Mouse (Mus musculus): Measurements from ENCODE around the gene Olfr1043. TPM values are rescaled to one million over a fixed set of nuclear protein-coding genes. Genes with fewer than 3 reads are reported as not detected.
"Not testable (repeated sequence)": the region's sequence is repeated elsewhere in the genome, so short reads cannot be mapped to it uniquely, and the experiment has no call there.

Gene Olfr1043
- not detected in 2 replicates for polyA plus RNA-seq (2015; fragmentation: Nextera tagmentation; extraction: Ambion mirVana)

DNA sequence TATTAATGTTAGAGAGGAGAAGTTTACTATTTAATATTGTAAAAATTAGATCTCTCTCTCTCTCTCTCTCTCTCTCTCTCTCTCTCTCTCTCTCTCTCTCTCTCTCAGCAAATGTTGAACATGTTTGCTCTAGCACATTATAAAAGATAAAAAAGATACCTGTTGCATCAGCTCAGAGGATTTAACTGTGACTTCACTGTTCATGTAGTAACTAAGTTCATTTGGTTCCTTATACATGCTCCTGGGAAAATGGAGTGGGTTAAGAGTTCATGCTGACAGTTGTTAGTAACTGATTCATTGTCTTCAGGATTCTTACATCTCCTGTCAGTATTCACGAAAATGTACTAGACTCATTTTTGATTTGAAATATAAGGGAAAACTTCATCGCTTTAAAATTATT, at the start of gene Olfr1043:
Gene Olfr1043, minus strand, starts transcription at position 101 of the 400 bp plus-strand sequence.
- Histone ChIP-seq H3K4me1 (replicated peaks; ENCODE audit: control insufficient read depth, insufficient read depth, low read length) (no peaks in the 10 kb centered on the region), H3K36me3 (ENCODE audit: control insufficient read depth, insufficient read depth) (no peaks in the 10 kb centered on the region), H3K4me3 (replicated peaks; ENCODE audit: low read length) (no peak within 1 kb of the TSS), H3K27ac (ENCODE audit: low read length) (no peak within 1 kb of the TSS), H3K9ac (replicated peaks; ENCODE audit: low read depth, low read length) (no peak within 1 kb of the TSS), H3K9me3 (ENCODE audit: control insufficient read depth, low read length) (no peaks in the 10 kb centered on the region), H3K27me3 (replicated peaks; ENCODE audit: control insufficient read depth, insufficient read depth, low read length) (no peaks in the 10 kb centered on the region), H3K4me2 (ENCODE audit: low read length) (no peak within 1 kb of the TSS)
- 90% methylated on average over 2 of the region's 2 CpGs for WGBS
- ATAC-seq = no peak

DNA sequence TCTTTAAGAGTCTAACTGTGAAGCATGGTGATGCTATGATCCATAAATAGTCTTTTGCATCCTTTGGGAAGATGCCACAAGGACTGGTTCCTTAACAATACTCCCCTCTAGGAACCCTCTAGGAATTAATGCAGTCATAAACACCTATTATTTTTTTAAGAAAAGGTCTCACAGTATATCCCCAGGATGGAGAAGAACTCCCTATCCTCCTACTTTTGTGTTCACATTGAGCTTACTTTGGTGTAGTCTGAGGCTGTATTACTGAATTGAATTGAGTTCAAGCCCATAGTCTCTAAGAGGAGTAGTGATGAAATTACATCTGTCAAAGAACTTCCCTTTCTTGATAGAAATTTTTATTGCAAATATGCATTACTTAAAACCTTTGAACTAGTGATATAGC, 35.6 kb upstream of the Olfr1043 start, which contains the start of gene Olfr1045:
Gene Olfr1045, minus strand, starts transcription at position 101 of the 400 bp plus-strand sequence.
- Histone ChIP-seq H3K27me3 (replicated peaks; ENCODE audit: control insufficient read depth, insufficient read depth, low read length) (no peaks in the 10 kb centered on the region), H3K4me1 (replicated peaks; ENCODE audit: control insufficient read depth, insufficient read depth, low read length) (no peaks in the 10 kb centered on the region), H3K4me3 (replicated peaks; ENCODE audit: low read length) (no peak within 1 kb of the TSS), H3K27ac (ENCODE audit: low read length) (no peak within 1 kb of the TSS), H3K4me2 (ENCODE audit: low read length) (no peak within 1 kb of the TSS), H3K9ac (replicated peaks; ENCODE audit: low read depth, low read length) (no peak within 1 kb of the TSS), H3K36me3 (ENCODE audit: control insufficient read depth, insufficient read depth) (no peaks in the 10 kb centered on the region), H3K9me3 (ENCODE audit: control insufficient read depth, low read length) (no peaks in the 10 kb centered on the region)
- ATAC-seq = no peak

DNA sequence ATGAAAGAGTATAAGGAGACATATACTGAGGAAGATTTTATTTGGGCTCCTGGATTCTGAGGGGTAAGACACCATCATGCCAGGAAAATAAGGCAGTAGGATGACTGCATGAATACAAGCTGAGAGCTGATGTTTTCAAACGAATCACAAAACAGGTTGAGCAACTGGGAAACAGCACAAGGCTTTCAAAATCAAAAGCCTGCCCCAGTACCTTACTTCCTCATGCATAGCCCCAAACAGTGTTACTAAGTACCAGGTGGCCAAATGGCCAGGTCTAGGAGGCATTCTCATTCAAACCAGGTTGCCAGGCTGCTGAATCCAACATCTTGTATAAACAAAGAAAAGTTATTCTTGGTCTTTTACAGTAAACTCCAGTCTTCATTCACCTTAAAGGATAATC, 28.5 kb upstream of the Olfr1043 start:
- no peaks in the 10 kb centered on the region for H3K9me3 ChIP-seq (ENCODE audit: control insufficient read depth, low read length)
- 77% methylated on average over 1 of the region's 1 CpGs for WGBS
- no peak overlapping the region for H3K9ac ChIP-seq (replicated peaks; ENCODE audit: low read depth, low read length)
- no peaks in the 10 kb centered on the region for H3K36me3 ChIP-seq (ENCODE audit: control insufficient read depth, insufficient read depth)
- no peaks in the 10 kb centered on the region for H3K4me1 ChIP-seq (replicated peaks; ENCODE audit: control insufficient read depth, insufficient read depth, low read length)
- H3K27me3 ChIP-seq (replicated peaks; ENCODE audit: control insufficient read depth, insufficient read depth, low read length) = no peaks in the 10 kb centered on the region
- no peak overlapping the region for H3K27ac ChIP-seq (ENCODE audit: low read length)
- no peak overlapping the region for H3K4me3 ChIP-seq (replicated peaks; ENCODE audit: low read length)
- H3K4me2 ChIP-seq (ENCODE audit: low read length) = no peak overlapping the region
- ATAC-seq = no peak

DNA sequence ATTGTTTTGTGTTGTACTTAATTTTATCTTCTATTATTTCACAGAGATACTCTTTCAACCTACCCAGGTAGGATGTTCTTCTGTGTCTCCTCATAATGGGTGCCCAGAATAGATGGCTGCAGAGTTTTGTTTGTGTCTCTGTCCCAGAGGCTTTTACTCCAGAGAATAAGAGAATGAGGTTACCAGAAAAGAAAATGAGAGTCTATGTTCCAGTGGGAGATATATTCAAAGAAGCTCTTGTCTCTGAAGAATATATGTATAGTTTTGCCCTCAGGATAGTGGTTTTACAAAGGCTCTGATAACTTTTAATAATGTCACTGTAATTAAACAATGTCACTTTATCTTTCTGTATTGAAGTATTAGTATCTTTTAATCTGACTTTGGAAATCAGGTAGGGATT, 18.3 kb upstream of the Olfr1043 start, which contains the start of gene Olfr52:
Gene Olfr52, minus strand, starts transcription at position 101 of the 400 bp plus-strand sequence.
- no peaks in the 10 kb centered on the region for H3K36me3 ChIP-seq (ENCODE audit: control insufficient read depth, insufficient read depth)
- H3K4me1 ChIP-seq (replicated peaks; ENCODE audit: control insufficient read depth, insufficient read depth, low read length) = no peaks in the 10 kb centered on the region
- ATAC-seq = no peak
- H3K27me3 ChIP-seq (replicated peaks; ENCODE audit: control insufficient read depth, insufficient read depth, low read length) = no peaks in the 10 kb centered on the region
- H3K9me3 ChIP-seq (ENCODE audit: control insufficient read depth, low read length) = no peaks in the 10 kb centered on the region
- H3K4me3 ChIP-seq (replicated peaks; ENCODE audit: low read length) = no peak within 1 kb of the TSS
- H3K27ac ChIP-seq (ENCODE audit: low read length) = no peak within 1 kb of the TSS
- no peak within 1 kb of the TSS for H3K4me2 ChIP-seq (ENCODE audit: low read length)
- H3K9ac ChIP-seq (replicated peaks; ENCODE audit: low read depth, low read length) = no peak within 1 kb of the TSS

DNA sequence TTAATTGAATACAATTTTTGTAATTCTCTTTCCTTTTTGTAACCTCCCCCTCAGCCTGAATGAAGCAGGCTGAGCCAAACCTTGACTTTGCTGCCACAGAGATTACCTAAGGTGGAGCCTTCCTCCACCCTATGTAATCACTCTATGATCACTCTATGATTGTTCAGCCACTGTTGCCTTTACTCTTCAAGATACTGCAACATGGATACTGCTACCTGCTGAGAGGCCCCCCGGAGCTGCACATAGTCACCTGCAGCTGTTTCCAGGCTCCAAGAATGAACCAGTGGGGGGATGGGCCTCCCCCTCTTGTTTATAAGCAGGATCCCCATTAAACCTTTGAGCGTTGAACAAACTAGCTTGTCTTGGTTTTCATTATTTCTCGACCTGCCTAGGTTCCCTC, 12.6 kb upstream of the Olfr1043 start:
- Histone ChIP-seq H3K4me1 (replicated peaks; ENCODE audit: control insufficient read depth, insufficient read depth, low read length) (no peaks in the 10 kb centered on the region), H3K9ac (replicated peaks; ENCODE audit: low read depth, low read length) (no peak overlapping the region), H3K36me3 (ENCODE audit: control insufficient read depth, insufficient read depth) (no peaks in the 10 kb centered on the region), H3K4me3 (replicated peaks; ENCODE audit: low read length) (no peak overlapping the region), H3K9me3 (ENCODE audit: control insufficient read depth, low read length) (no peaks in the 10 kb centered on the region), H3K27me3 (replicated peaks; ENCODE audit: control insufficient read depth, insufficient read depth, low read length) (no peaks in the 10 kb centered on the region), H3K4me2 (ENCODE audit: low read length) (no peak overlapping the region), H3K27ac (ENCODE audit: low read length) (no peak overlapping the region)
- WGBS = 81% methylated on average over 3 of the region's 3 CpGs
- no peak for ATAC-seq

DNA sequence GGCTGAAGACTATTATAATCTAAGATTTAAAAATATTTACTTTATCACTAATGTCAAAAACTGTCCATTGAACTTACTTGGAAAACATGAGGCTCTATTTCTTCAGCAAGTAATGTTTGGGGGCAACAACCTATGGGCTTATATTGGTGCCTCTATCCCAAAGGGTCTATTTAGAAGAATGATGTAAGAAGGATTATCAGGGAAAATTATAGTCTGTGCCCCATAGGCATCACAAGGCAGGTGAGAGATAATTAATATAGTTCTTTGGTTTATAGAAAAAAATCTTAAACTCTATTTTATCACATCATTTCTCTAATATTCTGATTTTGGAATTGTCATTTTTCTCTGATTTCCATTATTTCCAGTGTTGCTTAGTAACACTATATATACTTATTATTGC, 10.4 kb upstream of the Olfr1043 start, which contains the start of gene Olfr1044:
Gene Olfr1044, minus strand, starts transcription at position 101 of the 400 bp plus-strand sequence.
- H3K9ac ChIP-seq (replicated peaks; ENCODE audit: low read depth, low read length) = no peak within 1 kb of the TSS
- H3K4me3 ChIP-seq (replicated peaks; ENCODE audit: low read length) = no peak within 1 kb of the TSS
- H3K9me3 ChIP-seq (ENCODE audit: control insufficient read depth, low read length) = no peaks in the 10 kb centered on the region
- no peaks in the 10 kb centered on the region for H3K36me3 ChIP-seq (ENCODE audit: control insufficient read depth, insufficient read depth)
- H3K27me3 ChIP-seq (replicated peaks; ENCODE audit: control insufficient read depth, insufficient read depth, low read length) = no peaks in the 10 kb centered on the region
- H3K4me1 ChIP-seq (replicated peaks; ENCODE audit: control insufficient read depth, insufficient read depth, low read length) = no peaks in the 10 kb centered on the region
- no peak within 1 kb of the TSS for H3K4me2 ChIP-seq (ENCODE audit: low read length)
- no peak within 1 kb of the TSS for H3K27ac ChIP-seq (ENCODE audit: low read length)
- no peak for ATAC-seq

DNA sequence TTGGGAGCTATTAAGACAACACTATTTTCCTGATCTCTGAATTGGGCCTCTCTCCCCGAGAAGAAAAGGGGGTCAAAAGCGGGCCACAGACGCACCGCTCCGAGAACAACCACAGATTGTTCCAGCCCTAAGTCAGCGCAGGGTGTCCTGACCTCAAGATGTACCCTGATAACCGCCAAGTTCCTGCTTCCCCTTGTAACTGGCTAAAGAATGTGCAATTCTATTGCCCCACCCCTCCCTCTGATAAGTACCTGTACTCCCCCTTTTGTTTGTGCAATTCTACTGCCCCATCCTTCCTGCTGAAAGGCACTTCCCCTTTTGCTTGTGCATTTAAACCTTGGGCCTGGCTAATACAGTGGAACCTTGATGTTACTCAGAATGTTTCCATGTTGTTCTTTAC, 8.1 kb upstream of the Olfr1043 start:
- H3K36me3 ChIP-seq (ENCODE audit: control insufficient read depth, insufficient read depth); H3K4me1 ChIP-seq (replicated peaks; ENCODE audit: control insufficient read depth, insufficient read depth, low read length); H3K9ac ChIP-seq (replicated peaks; ENCODE audit: low read depth, low read length); H3K4me2 ChIP-seq (ENCODE audit: low read length); H3K9me3 ChIP-seq (ENCODE audit: control insufficient read depth, low read length); H3K4me3 ChIP-seq (replicated peaks; ENCODE audit: low read length); H3K27me3 ChIP-seq (replicated peaks; ENCODE audit: control insufficient read depth, insufficient read depth, low read length); H3K27ac ChIP-seq (ENCODE audit: low read length); ATAC-seq: not testable (repeated sequence)
- 90% methylated on average over 7 of the region's 7 CpGs for WGBS

DNA sequence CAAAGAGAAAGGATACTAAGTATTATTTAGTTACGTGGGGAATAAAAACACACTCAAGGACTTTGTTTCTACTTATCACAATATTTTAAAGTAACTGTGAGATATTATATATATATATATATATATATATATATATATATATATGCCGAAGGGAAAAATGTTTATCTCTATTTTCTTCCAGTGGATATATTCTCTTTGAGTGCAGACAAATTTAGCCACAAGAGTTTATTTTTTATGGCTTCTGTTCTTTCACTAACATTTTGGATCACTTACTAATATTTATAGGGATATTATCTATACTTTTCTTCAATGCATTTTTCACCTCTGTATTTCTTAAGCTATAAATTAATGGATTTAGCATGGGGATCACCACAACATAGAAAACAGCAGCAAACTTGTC, 5.6 kb downstream of the Olfr1043 start, which contains the start of gene Olfr1042:
Gene Olfr1042, minus strand, starts transcription at position 101 of the 400 bp plus-strand sequence.
- H3K9ac ChIP-seq (replicated peaks; ENCODE audit: low read depth, low read length) = no peak within 1 kb of the TSS
- H3K4me3 ChIP-seq (replicated peaks; ENCODE audit: low read length) = no peak within 1 kb of the TSS
- ATAC-seq = no peak
- H3K4me1 ChIP-seq (replicated peaks; ENCODE audit: control insufficient read depth, insufficient read depth, low read length) = no peaks in the 10 kb centered on the region
- H3K9me3 ChIP-seq (ENCODE audit: control insufficient read depth, low read length) = no peaks in the 10 kb centered on the region
- no peaks in the 10 kb centered on the region for H3K36me3 ChIP-seq (ENCODE audit: control insufficient read depth, insufficient read depth)
- H3K27ac ChIP-seq (ENCODE audit: low read length) = no peak within 1 kb of the TSS
- WGBS = 94% methylated on average over 2 of the region's 2 CpGs
- H3K27me3 ChIP-seq (replicated peaks; ENCODE audit: control insufficient read depth, insufficient read depth, low read length) = no peaks in the 10 kb centered on the region
- no peak within 1 kb of the TSS for H3K4me2 ChIP-seq (ENCODE audit: low read length)

DNA sequence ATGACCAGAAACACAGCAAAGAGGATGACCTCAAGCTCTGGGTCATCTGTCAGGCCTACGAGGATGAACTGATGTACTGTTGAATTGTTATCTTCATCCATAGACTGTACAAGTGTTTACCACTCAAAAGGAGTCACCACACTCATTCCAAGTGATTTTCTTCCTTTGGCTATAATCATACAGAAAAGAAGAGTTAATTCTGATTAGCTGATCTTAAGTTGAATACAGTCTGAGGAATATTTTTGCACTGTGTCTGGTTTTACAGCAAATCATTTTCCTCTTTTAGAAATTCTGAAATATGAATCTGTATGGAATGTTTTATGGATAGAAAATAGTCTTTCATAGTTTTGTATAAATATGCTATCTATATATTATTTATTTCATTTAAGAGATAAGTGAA, 20.7 kb downstream of the Olfr1043 start, which contains the start of gene Olfr1040:
Gene Olfr1040, minus strand, starts transcription at position 101 of the 400 bp plus-strand sequence.
- no peak within 1 kb of the TSS for H3K4me3 ChIP-seq (replicated peaks; ENCODE audit: low read length)
- no peak within 1 kb of the TSS for H3K27ac ChIP-seq (ENCODE audit: low read length)
- H3K9me3 ChIP-seq (ENCODE audit: control insufficient read depth, low read length) = no peaks in the 10 kb centered on the region
- no peak for ATAC-seq
- no peaks in the 10 kb centered on the region for H3K27me3 ChIP-seq (replicated peaks; ENCODE audit: control insufficient read depth, insufficient read depth, low read length)
- H3K9ac ChIP-seq (replicated peaks; ENCODE audit: low read depth, low read length) = no peak within 1 kb of the TSS
- H3K36me3 ChIP-seq (ENCODE audit: control insufficient read depth, insufficient read depth) = no peaks in the 10 kb centered on the region
- no peak within 1 kb of the TSS for H3K4me2 ChIP-seq (ENCODE audit: low read length)
- H3K4me1 ChIP-seq (replicated peaks; ENCODE audit: control insufficient read depth, insufficient read depth, low read length) = no peaks in the 10 kb centered on the region
- WGBS = 89% methylated on average over 1 of the region's 1 CpGs

DNA sequence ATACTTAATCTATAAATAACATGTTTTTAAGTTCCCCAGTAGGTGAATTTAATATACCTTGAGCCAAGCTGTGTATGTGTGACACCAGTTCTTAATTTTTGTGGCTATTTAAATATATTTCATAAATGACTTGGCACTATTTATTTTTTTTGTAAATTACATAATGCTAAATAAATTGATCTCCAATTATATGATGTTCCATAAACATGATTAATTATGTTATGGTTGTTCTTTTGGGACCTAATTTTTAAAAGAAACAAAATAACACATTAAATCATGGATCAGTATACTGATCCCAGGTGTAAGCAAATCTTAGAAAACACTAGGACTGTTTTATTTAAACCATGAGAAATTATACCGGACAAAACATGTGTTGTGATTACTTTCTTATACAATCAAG, 31.5 kb downstream of the Olfr1043 start, which contains the start of gene Olfr1039:
Gene Olfr1039, minus strand, starts transcription at position 101 of the 400 bp plus-strand sequence.
- 98% methylated on average over 1 of the region's 1 CpGs for WGBS
- Histone ChIP-seq H3K9me3 (ENCODE audit: control insufficient read depth, low read length) (no peaks in the 10 kb centered on the region), H3K27ac (ENCODE audit: low read length) (no peak within 1 kb of the TSS), H3K4me2 (ENCODE audit: low read length) (no peak within 1 kb of the TSS), H3K9ac (replicated peaks; ENCODE audit: low read depth, low read length) (no peak within 1 kb of the TSS), H3K36me3 (ENCODE audit: control insufficient read depth, insufficient read depth) (no peaks in the 10 kb centered on the region), H3K4me1 (replicated peaks; ENCODE audit: control insufficient read depth, insufficient read depth, low read length) (no peaks in the 10 kb centered on the region), H3K4me3 (replicated peaks; ENCODE audit: low read length) (no peak within 1 kb of the TSS), H3K27me3 (replicated peaks; ENCODE audit: control insufficient read depth, insufficient read depth, low read length) (no peaks in the 10 kb centered on the region)
- no peak for ATAC-seq
